Mouse (Mus musculus): Measurements from ENCODE around the gene Adamts14.

DNA sequence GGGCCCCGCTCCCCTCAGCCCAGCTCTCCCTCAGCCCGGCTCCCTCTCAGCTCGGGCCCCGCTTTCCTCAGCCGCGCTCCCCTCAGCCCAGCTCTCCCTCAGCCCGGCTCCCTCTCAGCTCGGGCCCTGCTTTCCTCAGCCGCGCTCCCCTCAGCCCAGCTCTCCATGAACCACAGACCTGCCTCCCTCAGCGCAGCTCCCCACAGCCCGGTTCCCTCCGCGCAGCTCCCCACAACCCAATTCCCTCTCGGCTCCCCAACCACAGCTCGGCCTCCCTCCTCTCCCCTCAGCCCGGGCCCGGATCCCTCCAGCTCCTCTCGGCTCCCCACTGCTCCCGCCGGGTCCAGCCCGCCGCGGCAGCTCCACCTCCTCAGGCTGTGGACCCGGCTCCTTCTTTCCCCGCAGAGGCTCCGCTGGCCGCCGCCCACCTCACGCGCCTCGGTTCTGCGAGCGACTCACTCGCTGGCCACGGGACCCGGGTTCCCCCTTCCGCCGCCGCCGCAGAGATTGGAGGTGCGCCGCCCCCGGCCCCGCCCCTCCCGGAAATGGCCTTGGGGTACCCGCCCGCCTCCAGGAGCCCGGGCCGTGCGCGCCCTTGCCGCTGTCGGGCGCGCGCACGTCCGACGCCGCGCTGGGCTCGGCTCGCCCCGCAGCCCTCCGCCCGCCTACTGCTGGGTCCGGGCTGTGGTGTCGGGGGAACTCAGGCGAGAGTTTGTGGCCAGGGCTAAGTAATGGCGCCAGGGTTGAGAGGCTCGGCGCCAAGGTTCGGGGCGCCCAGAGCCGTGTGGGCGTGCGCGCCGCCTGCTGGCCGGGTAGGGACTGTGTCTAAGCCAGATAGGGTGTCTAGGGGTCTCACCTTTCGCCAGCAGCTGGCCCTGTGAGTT lies 125.8 kb downstream of the Adamts14 start, which contains the start of gene Sgpl1:
- TF ChIP-seq EP300 (optimal IDR thresholded peaks at IDR 0.05) (no peak), CTCF (IDR thresholded peaks at IDR 0.05; ENCODE audit: low read depth) (peak; percentile 84)

All from stomach, postnatal 0 days (tissue).